Mouse (Mus musculus) MEL (cell line): ENCODE data around the gene Plcxd1. TPM values are rescaled to one million over a fixed set of nuclear protein-coding genes. Genes with fewer than 3 reads are reported as not detected.
A peak's percentile ranks its signal among the peaks of the same experiment; 100 is the strongest.

Experiments used
- DNase-seq: peaks from one replicate; pipeline ENCODE4 v3.0.0; 2011; ENCODE audit warnings: low read depth, low spot score
- H3K27ac ChIP-seq: 2 replicates; pipeline ENCODE4 v1.5.1; 2012; ENCODE audit warnings: low read depth, mild to moderate bottlenecking, control low read depth, low read length, moderate library complexity; ENCODE audit not compliant: control insufficient read depth
- H3K27me3 ChIP-seq, 2 experiments: fragments of 150-350 bp in 1 of 2; sonication (generic) in 1 of 2; 2 replicates each; pipeline ENCODE4 v1.6.1; 2012; ENCODE audit warnings: low read length in 2 of 2, mild to moderate bottlenecking in 2 of 2, improper control_type of control experiment in 1 of 2, moderate library complexity in 1 of 2; ENCODE audit not compliant: insufficient read depth in 2 of 2, control insufficient read depth in 1 of 2
- H3K36me3 ChIP-seq, 2 experiments: 2 replicates each; pipeline ENCODE4 v1.6.1; 2012 to 2014; ENCODE audit warnings: low read length in 2 of 2, improper control_type of control experiment in 1 of 2, inconsistent platforms in 1 of 2, mild to moderate bottlenecking in 1 of 2; ENCODE audit not compliant: insufficient read depth in 2 of 2, control insufficient read depth in 1 of 2
- H3K4me1 ChIP-seq, 2 experiments: fragments of 150-350 bp in 1 of 2; sonication (generic) in 1 of 2; 2 replicates each; pipeline ENCODE4 v1.6.1; 2012; ENCODE audit warnings: low read length in 2 of 2, improper control_type of control experiment in 1 of 2, mild to moderate bottlenecking in 1 of 2; ENCODE audit not compliant: insufficient read depth in 2 of 2, control insufficient read depth in 1 of 2
- H3K4me3 ChIP-seq, 2 experiments: fragments of 150-350 bp in 1 of 2; sonication (generic) in 1 of 2; 2 replicates each; pipeline ENCODE4 v1.5.1; 2012; ENCODE audit warnings: low read depth in 2 of 2, low read length in 2 of 2, mild to moderate bottlenecking in 2 of 2, moderate library complexity in 2 of 2, control low read depth in 1 of 2, improper control_type of control experiment in 1 of 2; ENCODE audit not compliant: control insufficient read depth in 1 of 2, insufficient read depth in 1 of 2
- H3K79me2 ChIP-seq: 2 replicates; pipeline ENCODE4 v1.6.1; 2012; ENCODE audit warnings: mild to moderate bottlenecking, low read length, moderate library complexity; ENCODE audit not compliant: control insufficient read depth, poor library complexity, insufficient read depth
- H3K9ac ChIP-seq: 2 replicates; pipeline ENCODE4 v1.6.1; 2012; ENCODE audit warnings: low read depth, mild to moderate bottlenecking, control low read depth, low read length, moderate library complexity; ENCODE audit not compliant: control insufficient read depth, poor library complexity, severe bottlenecking
- H3K9me3 ChIP-seq: fragments of 150-350 bp; sonication (generic); replicated peaks from 2 replicates; pipeline ENCODE4 v1.6.1; 2012; ENCODE audit warnings: mild to moderate bottlenecking, low read length, improper control_type of control experiment, moderate library complexity; ENCODE audit not compliant: insufficient read depth
- BHLHE40 ChIP-seq: IDR thresholded peaks from 2 replicates; pipeline ENCODE4 v1.6.1; 2012; ENCODE audit warnings: low read depth, mild to moderate bottlenecking, inconsistent platforms, low read length, improper control_type of control experiment, borderline replicate concordance
- CTCF ChIP-seq, 3 experiments: IDR thresholded peaks in 2 of 3; conservative IDR thresholded peaks in 1 of 3; 2 replicates each; pipeline ENCODE4 v1.5.1; 2011 to 2012; ENCODE audit warnings: low read length in 3 of 3, low read depth in 2 of 3, mild to moderate bottlenecking in 2 of 3, improper control_type of control experiment in 1 of 3, inconsistent platforms in 1 of 3, mixed read lengths in 1 of 3, moderate library complexity in 1 of 3; ENCODE audit not compliant: control insufficient read depth in 1 of 3, insufficient read depth in 1 of 3, poor library complexity in 1 of 3, severe bottlenecking in 1 of 3
- ELF1 ChIP-seq: IDR thresholded peaks from 2 replicates; pipeline ENCODE4 v1.6.1; 2014; ENCODE audit warnings: low read depth, mild to moderate bottlenecking, inconsistent platforms, low read length, improper control_type of control experiment, moderate library complexity
- GABPA ChIP-seq: IDR thresholded peaks from 2 replicates; pipeline ENCODE4 v1.6.1; 2012; ENCODE audit warnings: low read depth, mild to moderate bottlenecking, inconsistent platforms, low read length, improper control_type of control experiment, moderate library complexity
- GATA1 ChIP-seq: IDR thresholded peaks from 2 replicates; pipeline ENCODE4 v1.6.1; 2011; ENCODE audit warnings: low read depth, low read length, improper control_type of control experiment
- JUND ChIP-seq: IDR thresholded peaks from 2 replicates; pipeline ENCODE4 v1.6.1; 2011; ENCODE audit warnings: low read depth, mild to moderate bottlenecking, improper control_type of control experiment, low read length
- KAT2A ChIP-seq: conservative IDR thresholded peaks from 2 replicates; pipeline ENCODE4 v1.6.1; 2012; ENCODE audit warnings: low read depth, low read length, improper control_type of control experiment, inconsistent platforms
- MAFK ChIP-seq: IDR thresholded peaks from 2 replicates; pipeline ENCODE4 v1.6.1; 2011; ENCODE audit warnings: low read depth, mild to moderate bottlenecking, low read length, improper control_type of control experiment, borderline replicate concordance
- MAZ ChIP-seq: IDR thresholded peaks from 2 replicates; pipeline ENCODE4 v1.6.1; 2012; ENCODE audit warnings: low read depth, mild to moderate bottlenecking, inconsistent platforms, low read length, improper control_type of control experiment
- MEF2A ChIP-seq: IDR thresholded peaks from 2 replicates; pipeline ENCODE4 v1.6.1; 2014; ENCODE audit warnings: low read depth, mild to moderate bottlenecking, inconsistent platforms, low read length, improper control_type of control experiment; ENCODE audit not compliant: poor library complexity, insufficient replicate concordance, severe bottlenecking; ENCODE audit errors: extremely low read depth
- MYB ChIP-seq: IDR thresholded peaks from 2 replicates; pipeline ENCODE4 v1.6.1; 2011; ENCODE audit warnings: mild to moderate bottlenecking, low read depth, low read length, improper control_type of control experiment
- NELFE ChIP-seq: IDR thresholded peaks from 2 replicates; pipeline ENCODE4 v1.6.1; 2011; ENCODE audit warnings: low read depth, low read length, improper control_type of control experiment
- NRF1 ChIP-seq: IDR thresholded peaks from 2 replicates; pipeline ENCODE4 v1.6.1; 2014; ENCODE audit warnings: low read depth, mild to moderate bottlenecking, inconsistent platforms, low read length, improper control_type of control experiment, moderate library complexity; ENCODE audit not compliant: poor library complexity, insufficient read depth, severe bottlenecking
- POLR2A ChIP-seq, 2 experiments: IDR thresholded peaks; 2 replicates each; pipeline ENCODE4 v1.6.1; 2011 to 2012; ENCODE audit warnings: low read length in 2 of 2, mild to moderate bottlenecking in 2 of 2, control low read depth in 1 of 2, improper control_type of control experiment in 1 of 2, low read depth in 1 of 2, moderate library complexity in 1 of 2; ENCODE audit not compliant: control insufficient read depth in 1 of 2, insufficient read depth in 1 of 2, poor library complexity in 1 of 2
- RAD21 ChIP-seq: IDR thresholded peaks from 2 replicates; pipeline ENCODE4 v1.6.1; 2011; ENCODE audit warnings: mild to moderate bottlenecking, low read depth, low read length, improper control_type of control experiment
- SIN3A ChIP-seq: IDR thresholded peaks from 2 replicates; pipeline ENCODE4 v1.6.1; 2012; ENCODE audit warnings: low read length, improper control_type of control experiment, inconsistent platforms
- SMC3 ChIP-seq: IDR thresholded peaks from 2 replicates; pipeline ENCODE4 v1.6.1; 2011; ENCODE audit warnings: low read depth, low read length, improper control_type of control experiment
- USF1 ChIP-seq: IDR thresholded peaks from 2 replicates; pipeline ENCODE4 v1.6.1; 2014; ENCODE audit warnings: low read depth, mild to moderate bottlenecking, inconsistent platforms, low read length, improper control_type of control experiment, moderate library complexity
- ZC3H11A ChIP-seq: IDR thresholded peaks from 2 replicates; pipeline ENCODE4 v1.6.1; 2012; ENCODE audit warnings: low read depth, mild to moderate bottlenecking, inconsistent platforms, low read length, improper control_type of control experiment
- ZMIZ1 ChIP-seq: IDR thresholded peaks from 2 replicates; pipeline ENCODE4 v1.6.1; 2012; ENCODE audit warnings: low read depth, mild to moderate bottlenecking, inconsistent platforms, low read length, improper control_type of control experiment, moderate library complexity
- polyA plus RNA-seq, 2 experiments: library from polyadenylated mRNA; stranded (reverse) in 1 of 2; unstranded in 1 of 2; fragments of >175 nt in 1 of 2; fragments of >200 nt in 1 of 2; gene quantifications; 2 replicates each; pipeline versions ENCODE4 v1.2.1 to v1.2.4; 2012; ENCODE audit warnings: low replicate concordance in 2 of 2, low read depth in 1 of 2; ENCODE audit not compliant: insufficient read length in 2 of 2, insufficient read depth in 1 of 2, missing spikeins in 1 of 2
- total RNA-seq: library from RNA; depleted of rRNA; stranded (reverse); fragments of 300-350 nt; gene quantifications from 2 replicates; pipeline ENCODE4 v1.2.3, GENCODE M21; 2012; rRNA removed

Plcxd1 gene
- total and polyA plus RNA-seq, 3 experiments: 0.77 to 2.5 TPM; not detected in 1

- peak; percentile 4; the same call in 1 of the 2 replicates for TF ChIP-seq GATA1
- no peak for TF ChIP-seq ZMIZ1
- TF ChIP-seq MYB: peak; percentile 84
- no peak; the same call in 1 of the 2 replicates for TF ChIP-seq NELFE
- no peak for TF ChIP-seq KAT2A
- no peak for TF ChIP-seq MAFK
- TF ChIP-seq MEF2A: no peak
- no peak for TF ChIP-seq ZC3H11A
- TF ChIP-seq USF1: no peak
- 0 out of 4 replicates have a peak, but pooled peaks of 1 of the 2 experiments have one; percentile 25 for TF ChIP-seq POLR2A (IDR thresholded peaks at IDR 0.05; ENCODE audit: control insufficient read depth in 1 of 2, insufficient read depth in 1 of 2, low read depth in 1 of 2, low read length in 2 of 2, poor library complexity in 1 of 2)
These were observed 42.5 kb downstream of the Plcxd1 start (continued) for GRCm38 (mm10) chr5:110142309-110142708.

GRCm38 (mm10) chr5:110143007-110143406, 43.2 kb downstream of the Plcxd1 start:
- H3K9me3 ChIP-seq: no peaks in the 10 kb centered on the region
- no peaks in the 10 kb centered on the region for H3K27me3 ChIP-seq
- no peak overlapping the region for H3K9ac ChIP-seq
- no peak overlapping the region; the same call in 1 of the 2 replicates for H3K27ac ChIP-seq
- TF ChIP-seq CTCF (IDR thresholded peaks at IDR 0.05 in 2 of 3, conservative IDR thresholded peaks at IDR 0.05 in 1 of 3; ENCODE audit: control insufficient read depth in 1 of 3, insufficient read depth in 1 of 3, low read depth in 2 of 3, low read length in 3 of 3, poor library complexity in 1 of 3, severe bottlenecking in 1 of 3) (peak in 2 of 3 experiments; percentile 57 to 60; a peak in 4 of 6 replicates), MAZ (no peak), KAT2A (no peak), NRF1 (no peak), ZC3H11A (0 out of 2 replicates have a peak, but pooled peaks have one; percentile 31), SMC3 (peak; percentile 50), SIN3A (no peak), ELF1 (no peak), BHLHE40 (no peak), RAD21 (peak; percentile 56), GABPA (no peak), JUND (no peak)
- peaks cover 34 to 37% of the 10 kb centered on the region in 2 experiments for H3K4me1 ChIP-seq
- peaks cover 31 to 38% of the 10 kb centered on the region in 2 experiments for H3K36me3 ChIP-seq
- peak; percentile 34 for DNase-seq
- no peak overlapping the region for H3K4me3 ChIP-seq
- peaks cover 5% of the 10 kb centered on the region for H3K79me2 ChIP-seq

Other genes with a start within 250 kb of the Plcxd1 start
- 26.3 and 41.8 TPM in 2 replicates for gene Gm15446, start 176.6 kb upstream of the Plcxd1 start, total RNA-seq
- gene Gm15446, start 176.6 kb upstream of the Plcxd1 start, polyA plus RNA-seq: 100 to 1,000 TPM in 1 of 2 experiments, 1 to 10 TPM in 1; 5.4 to 237 TPM
- gene Zfp932, start 103.4 kb upstream of the Plcxd1 start, total RNA-seq: 18.0 and 18.8 TPM in 2 replicates
- gene Zfp932, start 103.4 kb upstream of the Plcxd1 start, polyA plus RNA-seq: 100 to 1,000 TPM in 1 of 2 experiments, 10 to 100 TPM in 1; 13.6 to 364 TPM
- gene Gm17655, start 27.5 kb upstream of the Plcxd1 start, total RNA-seq: 2.9 and 3.1 TPM in 2 replicates
- 100 to 1,000 TPM in 1 of 2 experiments, 1 to 10 TPM in 1; 2.2 to 259 TPM for gene Gm17655, start 27.5 kb upstream of the Plcxd1 start, polyA plus RNA-seq
- gene Gm35315, start 5.5 kb upstream of the Plcxd1 start, total RNA-seq: 1.8 and 2.2 TPM in 2 replicates
- 10 to 100 TPM in 1 of 2 experiments, 1 to 10 TPM in 1; 2.2 to 70.9 TPM for gene Gm35315, start 5.5 kb upstream of the Plcxd1 start, polyA plus RNA-seq
- 39.7 and 50.2 TPM in 2 replicates for gene Gtpbp6, start 8.2 kb downstream of the Plcxd1 start, total RNA-seq
- 10 to 100 TPM in 1 of 2 experiments, not detected in 1; 59.1 TPM for gene Gtpbp6, start 8.2 kb downstream of the Plcxd1 start, polyA plus RNA-seq
- gene Zfp605, start 10.1 kb downstream of the Plcxd1 start, total RNA-seq: 4.0 and 5.2 TPM in 2 replicates
- gene Zfp605, start 10.1 kb downstream of the Plcxd1 start, polyA plus RNA-seq: 1 to 10 TPM in 1 of 2 experiments, not detected in 1; 4.7 TPM
- 44.7 and 50.4 TPM in 2 replicates for gene Chfr, start 35.9 kb downstream of the Plcxd1 start, total RNA-seq
- gene Chfr, start 35.9 kb downstream of the Plcxd1 start, polyA plus RNA-seq: 10 to 100 TPM in 1 of 2 experiments, not detected in 1; 63.9 TPM
- gene Golga3, start 76.7 kb downstream of the Plcxd1 start, total RNA-seq: 16.3 and 17.4 TPM in 2 replicates
- gene Golga3, start 76.7 kb downstream of the Plcxd1 start, polyA plus RNA-seq: 10 to 100 TPM; 21.7 to 80.3 TPM
- gene Ankle2, start 131.0 kb downstream of the Plcxd1 start, total RNA-seq: 31.7 and 37.9 TPM in 2 replicates
- 100 to 1,000 TPM in 1 of 2 experiments, 10 to 100 TPM in 1; 29.5 to 270 TPM for gene Ankle2, start 131.0 kb downstream of the Plcxd1 start, polyA plus RNA-seq
- gene Pgam5, start 169.9 kb downstream of the Plcxd1 start, total RNA-seq: 96.3 and 115 TPM in 2 replicates
- gene Pgam5, start 169.9 kb downstream of the Plcxd1 start, polyA plus RNA-seq: 10 to 100 TPM in 1 of 2 experiments, not detected in 1; 95.8 TPM
- 8.4 and 8.7 TPM in 2 replicates for gene Pxmp2, start 186.2 kb downstream of the Plcxd1 start, total RNA-seq
- 10 to 100 TPM in 1 of 2 experiments, not detected in 1; 15.2 TPM for gene Pxmp2, start 186.2 kb downstream of the Plcxd1 start, polyA plus RNA-seq
- 32.4 and 33.7 TPM in 2 replicates for gene Pole, start 186.3 kb downstream of the Plcxd1 start, total RNA-seq
- 10 to 100 TPM; 52.6 to 81.4 TPM for gene Pole, start 186.3 kb downstream of the Plcxd1 start, polyA plus RNA-seq
- gene P2rx2, start 243.2 kb downstream of the Plcxd1 start, total RNA-seq: 0.08 and 0.10 TPM in 2 replicates
- gene P2rx2, start 243.2 kb downstream of the Plcxd1 start, polyA plus RNA-seq: under 1 TPM in 1 of 2 experiments, not detected in 1; 0.57 TPM
- gene Lrcol1, start 244.8 kb downstream of the Plcxd1 start, total RNA-seq: not detected in 2 replicates
- not detected for gene Lrcol1, start 244.8 kb downstream of the Plcxd1 start, polyA plus RNA-seq